Mouse (Mus musculus) C2C12 (cell line): ENCODE results near the gene Nek9.

Experiments
- CTCF ChIP-seq: IDR thresholded peaks from one replicate; pipeline ENCODE4 v1.5.1; 2011; ENCODE audit not compliant: control insufficient read depth, insufficient read depth, insufficient read length
- MAX ChIP-seq: IDR thresholded peaks from one replicate; pipeline ENCODE4 v1.6.1; 2011; ENCODE audit warnings: mild to moderate bottlenecking, control low read depth
- MYOD1 ChIP-seq: IDR thresholded peaks from one replicate; pipeline ENCODE4 v1.6.1; 2011; ENCODE audit warnings: low read depth; ENCODE audit not compliant: control insufficient read depth, insufficient read length
- USF1 ChIP-seq: IDR thresholded peaks from one replicate; pipeline ENCODE4 v1.6.1; 2011; ENCODE audit warnings: low read depth, mild to moderate bottlenecking, control low read depth, moderate library complexity

- TF ChIP-seq CTCF: no peak
- TF ChIP-seq MAX: peak; percentile 91
- TF ChIP-seq MYOD1: no peak
- TF ChIP-seq USF1: no peak
These were observed at the start of gene Nek9 for GRCm38 (mm10) chr12:85339243-85339729.
